Mouse (Mus musculus): ENCODE results near the gene Wasl. TPM values are rescaled to one million over a fixed set of nuclear protein-coding genes. Genes with fewer than 3 reads are reported as not detected.
A peak's percentile ranks its signal among the peaks of the same experiment; 100 is the strongest.

The Wasl gene
- polyA plus RNA-seq, 1 experiment: 18.2 TPM

- Histone ChIP-seq H3K4me1 (ENCODE audit: control insufficient read depth, insufficient read depth, insufficient read length, low read length) (peaks cover 11% of the 10 kb centered on the region), H3K4me3 (ENCODE audit: insufficient read depth, low read depth, low read length) (no peak overlapping the region), H3K27ac (replicated peaks; ENCODE audit: low read depth, low read length) (no peak overlapping the region)
Measured at GRCm38 (mm10) chr6:24602351-24602750, 62.5 kb downstream of the Wasl start.

GRCm38 (mm10) chr6:24601668-24602067 is 63.1 kb downstream of the Wasl start:
- no peak overlapping the region for H3K4me3 ChIP-seq (ENCODE audit: insufficient read depth, low read depth, low read length)
- H3K27ac ChIP-seq (replicated peaks; ENCODE audit: low read depth, low read length): no peak overlapping the region
- H3K4me1 ChIP-seq (ENCODE audit: control insufficient read depth, insufficient read depth, insufficient read length, low read length): peaks cover 11% of the 10 kb centered on the region

GRCm38 (mm10) chr6:24600726-24601125 is 64.1 kb downstream of the Wasl start:
- peaks cover 11% of the 10 kb centered on the region for H3K4me1 ChIP-seq (ENCODE audit: control insufficient read depth, insufficient read depth, insufficient read length, low read length)
- no peak overlapping the region for H3K27ac ChIP-seq (replicated peaks; ENCODE audit: low read depth, low read length)
- H3K4me3 ChIP-seq (ENCODE audit: insufficient read depth, low read depth, low read length): no peak overlapping the region

- Histone ChIP-seq H3K4me3 (ENCODE audit: insufficient read depth, low read depth, low read length) (no peak overlapping the region), H3K27ac (replicated peaks; ENCODE audit: low read depth, low read length) (no peak overlapping the region), H3K4me1 (ENCODE audit: control insufficient read depth, insufficient read depth, insufficient read length, low read length) (peaks cover 11% of the 10 kb centered on the region)
Measured at GRCm38 (mm10) chr6:24600134-24600533, 64.7 kb downstream of the Wasl start.

- Histone ChIP-seq H3K27ac (replicated peaks; ENCODE audit: low read depth, low read length) (no peak overlapping the region), H3K4me1 (ENCODE audit: control insufficient read depth, insufficient read depth, insufficient read length, low read length) (peaks cover 11% of the 10 kb centered on the region), H3K4me3 (ENCODE audit: insufficient read depth, low read depth, low read length) (no peak overlapping the region)
Measured at GRCm38 (mm10) chr6:24599639-24600038, 65.2 kb downstream of the Wasl start.

GRCm38 (mm10) chr6:24599179-24599578 is 65.6 kb downstream of the Wasl start:
- Histone ChIP-seq H3K27ac (replicated peaks; ENCODE audit: low read depth, low read length) (no peak overlapping the region), H3K4me1 (ENCODE audit: control insufficient read depth, insufficient read depth, insufficient read length, low read length) (peaks cover 11% of the 10 kb centered on the region), H3K4me3 (ENCODE audit: insufficient read depth, low read depth, low read length) (no peak overlapping the region)

GRCm38 (mm10) chr6:24597500-24597899 is 67.3 kb downstream of the Wasl start, which contains the start of gene Lmod2:
TSS of gene Lmod2 (plus strand) at chr6:24597762.
- H3K4me3 ChIP-seq (ENCODE audit: insufficient read depth, low read depth, low read length): no peak within 1 kb of the TSS
- peaks cover 11% of the 10 kb centered on the region for H3K4me1 ChIP-seq (ENCODE audit: control insufficient read depth, insufficient read depth, insufficient read length, low read length)
- no peak within 1 kb of the TSS for H3K27ac ChIP-seq (replicated peaks; ENCODE audit: low read depth, low read length)

GRCm38 (mm10) chr6:24591525-24592218 is 73.1 kb downstream of the Wasl start:
- H3K27ac ChIP-seq (replicated peaks; ENCODE audit: low read depth, low read length): no peak overlapping the region; the same call in 1 of the 2 replicates
- peaks cover 2% of the 10 kb centered on the region; the same call in 1 of the 2 replicates for H3K4me1 ChIP-seq (ENCODE audit: control insufficient read depth, insufficient read depth, insufficient read length, low read length)
- H3K4me3 ChIP-seq (ENCODE audit: insufficient read depth, low read depth, low read length): no peak overlapping the region

GRCm38 (mm10) chr6:24590282-24590681 is 74.5 kb downstream of the Wasl start:
- no peak overlapping the region for H3K4me3 ChIP-seq (ENCODE audit: insufficient read depth, low read depth, low read length)

GRCm38 (mm10) chr6:24586885-24587284 is 77.9 kb downstream of the Wasl start:
- peaks cover 2% of the 10 kb centered on the region; the same call in 1 of the 2 replicates for H3K4me1 ChIP-seq (ENCODE audit: control insufficient read depth, insufficient read depth, insufficient read length, low read length)
- H3K4me3 ChIP-seq (ENCODE audit: insufficient read depth, low read depth, low read length): no peak overlapping the region
- no peak overlapping the region for H3K27ac ChIP-seq (replicated peaks; ENCODE audit: low read depth, low read length)

More at GRCm38 (mm10) chr6:24590282-24590681, 74.5 kb downstream of the Wasl start:
- Histone ChIP-seq H3K4me1 (ENCODE audit: control insufficient read depth, insufficient read depth, insufficient read length, low read length) (peaks cover 2% of the 10 kb centered on the region; the same call in 1 of the 2 replicates), H3K27ac (replicated peaks; ENCODE audit: low read depth, low read length) (no peak overlapping the region)

GRCm38 (mm10) chr6:24585431-24586310 is 79.1 kb downstream of the Wasl start:
- no peak overlapping the region for H3K4me3 ChIP-seq (ENCODE audit: insufficient read depth, low read depth, low read length)
- peaks cover 2% of the 10 kb centered on the region; the same call in 1 of the 2 replicates for H3K4me1 ChIP-seq (ENCODE audit: control insufficient read depth, insufficient read depth, insufficient read length, low read length)
- peak overlapping the region; percentile 96 for H3K27ac ChIP-seq (replicated peaks; ENCODE audit: low read depth, low read length)

- Histone ChIP-seq H3K4me1 (ENCODE audit: control insufficient read depth, insufficient read depth, insufficient read length, low read length) (peaks cover 2% of the 10 kb centered on the region; the same call in 1 of the 2 replicates), H3K27ac (replicated peaks; ENCODE audit: low read depth, low read length) (no peak overlapping the region), H3K4me3 (ENCODE audit: insufficient read depth, low read depth, low read length) (no peak overlapping the region)
Measured at GRCm38 (mm10) chr6:24583456-24583855, 81.4 kb downstream of the Wasl start.

GRCm38 (mm10) chr6:24573319-24573718 is 91.5 kb downstream of the Wasl start:
- Histone ChIP-seq H3K4me1 (ENCODE audit: control insufficient read depth, insufficient read depth, insufficient read length, low read length) (0 out of 2 replicates have a peak, but pooled peaks cover 2% of the 10 kb centered on the region), H3K27ac (replicated peaks; ENCODE audit: low read depth, low read length) (no peak overlapping the region), H3K4me3 (ENCODE audit: insufficient read depth, low read depth, low read length) (no peak overlapping the region)

- Histone ChIP-seq H3K4me1 (ENCODE audit: control insufficient read depth, insufficient read depth, insufficient read length, low read length) (0 out of 2 replicates have a peak, but pooled peaks cover 2% of the 10 kb centered on the region), H3K27ac (replicated peaks; ENCODE audit: low read depth, low read length) (peak overlapping the region; percentile 19; the same call in 1 of the 2 replicates), H3K4me3 (ENCODE audit: insufficient read depth, low read depth, low read length) (no peak overlapping the region)
Measured at GRCm38 (mm10) chr6:24572431-24572830, 92.4 kb downstream of the Wasl start.

GRCm38 (mm10) chr6:24571126-24571525 is 93.7 kb downstream of the Wasl start:
- H3K4me3 ChIP-seq (ENCODE audit: insufficient read depth, low read depth, low read length): peak overlapping the region; percentile 23; the same call in 1 of the 2 replicates

More at GRCm38 (mm10) chr6:24571126-24571525, 93.7 kb downstream of the Wasl start:
- Histone ChIP-seq H3K4me1 (ENCODE audit: control insufficient read depth, insufficient read depth, insufficient read length, low read length) (0 out of 2 replicates have a peak, but pooled peaks cover 2% of the 10 kb centered on the region), H3K27ac (replicated peaks; ENCODE audit: low read depth, low read length) (peak overlapping the region; percentile 78)

Measured in brown adipose tissue, adult 24 weeks (tissue).